In genomic region chr3:105165355-105165754, GRCm38 (mm10) we compare ENCODE assay signal across 8 mouse cellular contexts.
DNase-seq lines count a peak whose midpoint lies in the region; ATAC-seq and TF ChIP-seq lines count a peak whose summit lies in the region.

No protein-coding gene starts in this region.

- peaks cover 4% of the 10 kb centered on the region; the same call in 1 of the 2 replicates for H3K4me1 ChIP-seq in kidney, embryonic 15.5 days
- no peaks in the 10 kb centered on the region for H3K4me1 ChIP-seq in forebrain, postnatal 0 days (ENCODE audit: insufficient read depth)
- no peaks in the 10 kb centered on the region for H3K4me1 ChIP-seq in intestine, embryonic 15.5 days (replicated peaks)

- no peak overlapping the region for H3K4me3 ChIP-seq in kidney, embryonic 15.5 days (replicated peaks)
- no peak overlapping the region for H3K4me3 ChIP-seq in forebrain, postnatal 0 days (ENCODE audit: low read depth, low read length)
- no peak overlapping the region for H3K4me3 ChIP-seq in intestine, embryonic 15.5 days (replicated peaks)

- TF ChIP-seq CTCF in forebrain, postnatal 0 days (IDR thresholded peaks at IDR 0.05; ENCODE audit: low read depth), result peak; percentile 60

- H3K27ac ChIP-seq in kidney, embryonic 15.5 days, result no peak overlapping the region
- no peak overlapping the region for H3K27ac ChIP-seq in forebrain, postnatal 0 days (ENCODE audit: low read depth, low read length)
- no peak overlapping the region for H3K27ac ChIP-seq in intestine, embryonic 15.5 days

- intact Hi-C loops in left cerebral cortex, postnatal 36 days (cut with DNase I), result loop anchor here (2.0 to 5.0 kb wide), 2 partner anchors 51 to 88 kb away; no protein-coding TSS in a partner anchor

- no peak for ATAC-seq in kidney, embryonic 15.5 days (replicated peaks; ENCODE audit: low FRiP score)
- no peak; the same call in 1 of the 2 replicates for ATAC-seq in forebrain, postnatal 0 days
- ATAC-seq in intestine, embryonic 15.5 days, result 0 out of 2 replicates have a peak, but pooled peaks have one; percentile 23

- H3K9me3 ChIP-seq in kidney, embryonic 15.5 days (replicated peaks), result no peaks in the 10 kb centered on the region
- no peaks in the 10 kb centered on the region for H3K9me3 ChIP-seq in forebrain, postnatal 0 days (ENCODE audit: low read length)
- no peaks in the 10 kb centered on the region for H3K9me3 ChIP-seq in intestine, embryonic 15.5 days

- WGBS in kidney, embryonic 15.5 days, result 69% methylated on average over 2 of the region's 2 CpGs
- WGBS in forebrain, postnatal 0 days, result 75% methylated on average over 2 of the region's 2 CpGs
- WGBS in intestine, embryonic 15.5 days, result 45% methylated on average over 2 of the region's 2 CpGs

- DNase-seq in kidney, adult 11 months, result peak; percentile 48
- DNase-seq in c-Kit-positive CD71-positive TER-119-negative erythroid progenitor cells, embryonic 14.5 days (ENCODE audit: low read depth), result peak; percentile 28
- peak; percentile 61 for DNase-seq in forebrain, postnatal 0 days
- peak; percentile 46 to 47 for DNase-seq in left cerebral cortex, postnatal 36 days (ENCODE audit: low spot score in 2 of 2)
- peak; percentile 45 for DNase-seq in ovary, adult 18-20 months (ENCODE audit: low spot score)
- peak; percentile 72 for DNase-seq in thymus, postnatal 0 days (ENCODE audit: low spot score)

- H3K27me3 ChIP-seq in kidney, embryonic 15.5 days, result no peaks in the 10 kb centered on the region
- no peaks in the 10 kb centered on the region for H3K27me3 ChIP-seq in forebrain, postnatal 0 days (ENCODE audit: insufficient read depth, low read length)
- H3K27me3 ChIP-seq in intestine, embryonic 15.5 days (replicated peaks), result no peaks in the 10 kb centered on the region

- no peaks in the 10 kb centered on the region for H3K36me3 ChIP-seq in kidney, embryonic 15.5 days
- no peaks in the 10 kb centered on the region for H3K36me3 ChIP-seq in forebrain, postnatal 0 days (ENCODE audit: insufficient read depth)
- H3K36me3 ChIP-seq in intestine, embryonic 15.5 days, result no peaks in the 10 kb centered on the region

- H3K9ac ChIP-seq in kidney, embryonic 15.5 days, result no peak overlapping the region
- no peak overlapping the region for H3K9ac ChIP-seq in forebrain, postnatal 0 days
- no peak overlapping the region for H3K9ac ChIP-seq in intestine, embryonic 15.5 days

- H3K4me2 ChIP-seq in kidney, embryonic 15.5 days, result no peak overlapping the region
- no peak overlapping the region for H3K4me2 ChIP-seq in forebrain, postnatal 0 days (ENCODE audit: low read depth)
- H3K4me2 ChIP-seq in intestine, embryonic 15.5 days (replicated peaks), result no peak overlapping the region
